Mouse (Mus musculus) thymus, adult 2 months (tissue): ENCODE results near the gene Osbp2.

ENCODE experiments used
- CTCF ChIP-seq: fragments of 200-500 bp; IDR thresholded peaks from 2 replicates; pipeline ENCODE4 v1.5.1; 2012; ENCODE audit warnings: mild to moderate bottlenecking, control low read depth, low read length, moderate library complexity, borderline replicate concordance; ENCODE audit not compliant: control insufficient read depth, poor library complexity, insufficient read depth; ENCODE audit errors: extremely low read depth
- POLR2A ChIP-seq: fragments of 200-500 bp; IDR thresholded peaks from 2 replicates; pipeline ENCODE4 v1.6.1; 2012; ENCODE audit warnings: mild to moderate bottlenecking, low read length, control low read depth, moderate library complexity; ENCODE audit not compliant: control insufficient read depth, poor library complexity, insufficient read depth; ENCODE audit errors: extremely low read depth

- TF ChIP-seq CTCF (no peak), POLR2A (no peak)
Observed at GRCm38 (mm10) chr11:3669849-3670248, 193.9 kb downstream of the Osbp2 start.
